Mouse (Mus musculus) gastrocnemius, postnatal 4 days (tissue): ENCODE data around the gene Hsdl2. TPM values are rescaled to one million over a fixed set of nuclear protein-coding genes. Genes with fewer than 3 reads are reported as not detected.
"Not testable (repeated sequence)": the region's sequence is repeated elsewhere in the genome, so short reads cannot be mapped to it uniquely, and the experiment has no call there.

ENCODE experiments used
- DNase-seq, 2 experiments: peaks; one replicate each; pipeline ENCODE4 v3.0.0; 2021 to 2022; ENCODE audit warnings: low spot score in 2 of 2, mixed read lengths in 2 of 2
- long read RNA-seq, 2 experiments: library from polyadenylated mRNA; stranded (forward); transcript quantifications; one replicate each; pipeline ENCODE4 v2.0.0; 2021
- total RNA-seq, 2 experiments: library from RNA; stranded (reverse); gene quantifications; 2 replicates each; pipeline ENCODE4 v1.2.3; 2021

The Hsdl2 gene
- total RNA-seq, result 10 to 100 TPM; 52.1 to 54.0 TPM
- long read RNA-seq, experiment 1, transcript Hsdl2-201 (11 exons, 2,611 nt), result major isoform, 60 of 72 reads
- long read RNA-seq, experiment 1, partial matches to known transcripts, result 2 of 72 reads
- long read RNA-seq, experiment 1, other reads (novel, unspliced or antisense), result 7 of 72 reads
- long read RNA-seq, experiment 2, transcript Hsdl2-201 (11 exons, 2,611 nt), result major isoform, 69 of 81 reads
- long read RNA-seq, experiment 2, transcript Hsdl2-202 (12 exons, 2,626 nt), result minor isoform, 8 of 81 reads
- long read RNA-seq, experiment 2, partial matches to known transcripts, result 1 of 81 reads
- long read RNA-seq, experiment 2, other reads (novel, unspliced or antisense), result 3 of 81 reads

DNA sequence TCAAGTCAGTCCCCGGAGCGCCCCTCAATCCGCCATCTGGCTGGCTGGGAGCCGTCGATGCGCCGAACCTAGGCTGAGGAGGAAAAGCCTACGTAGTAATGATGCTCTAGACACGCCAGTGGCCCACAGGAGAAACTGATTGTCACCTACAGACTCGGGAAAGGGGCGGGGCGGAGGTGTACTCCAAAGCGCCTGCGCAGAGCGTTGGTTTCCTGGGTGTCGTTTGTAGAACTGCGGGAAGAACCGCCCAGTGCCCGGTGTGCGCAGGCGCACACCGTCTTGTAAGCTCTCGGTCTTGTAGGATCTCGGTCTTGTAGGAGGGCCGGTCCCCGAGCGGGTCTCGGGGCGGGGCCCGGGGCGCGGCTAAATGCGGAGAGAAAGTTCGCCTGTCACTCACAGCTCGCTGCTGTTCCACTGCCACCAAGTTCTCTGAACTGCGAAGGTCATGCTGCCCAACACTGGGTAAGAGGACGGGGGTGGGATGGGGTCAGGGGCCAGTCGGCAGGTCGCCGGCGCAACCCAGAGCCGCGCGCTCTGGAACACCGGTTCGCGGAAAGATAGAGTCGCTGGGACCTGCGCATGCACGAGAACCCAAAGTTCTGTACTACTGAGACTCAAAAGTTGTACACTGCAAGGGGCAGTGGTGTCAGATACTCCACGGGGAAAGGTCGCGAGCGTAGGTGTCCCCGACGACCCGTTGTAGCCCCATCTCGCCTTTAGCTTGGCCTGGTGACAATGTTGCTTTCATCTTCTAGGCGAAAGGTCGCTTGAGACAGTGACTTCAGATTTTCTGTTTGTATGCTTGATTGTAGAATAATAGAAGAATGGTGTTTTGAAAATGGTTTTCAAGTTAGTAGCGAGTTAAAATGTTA, at the start of gene Hsdl2:
Gene Hsdl2 (plus strand): TSS at position 250 of the 872 bp plus-strand sequence.
- peak; percentile 91 to 96 for DNase-seq

DNA sequence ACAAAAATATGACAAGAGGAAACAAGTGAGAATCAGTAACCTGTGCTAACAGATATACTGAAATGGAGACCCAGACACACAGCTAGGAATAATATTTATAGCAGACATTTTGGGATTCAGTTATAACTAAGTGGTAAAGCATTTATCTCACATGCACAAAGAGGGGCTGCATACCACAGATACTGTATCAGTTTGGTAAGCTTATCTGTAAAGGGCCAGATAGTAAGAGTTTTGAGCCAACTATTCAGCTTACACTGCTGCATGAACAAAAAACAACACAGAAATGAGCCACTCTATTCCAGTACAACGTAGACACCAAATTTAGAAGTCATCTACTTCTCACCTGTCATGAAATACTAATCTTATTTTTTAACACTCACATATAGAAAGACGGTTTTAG, 48.1 kb upstream of the Hsdl2 start:
- DNase-seq, result no peak

DNA sequence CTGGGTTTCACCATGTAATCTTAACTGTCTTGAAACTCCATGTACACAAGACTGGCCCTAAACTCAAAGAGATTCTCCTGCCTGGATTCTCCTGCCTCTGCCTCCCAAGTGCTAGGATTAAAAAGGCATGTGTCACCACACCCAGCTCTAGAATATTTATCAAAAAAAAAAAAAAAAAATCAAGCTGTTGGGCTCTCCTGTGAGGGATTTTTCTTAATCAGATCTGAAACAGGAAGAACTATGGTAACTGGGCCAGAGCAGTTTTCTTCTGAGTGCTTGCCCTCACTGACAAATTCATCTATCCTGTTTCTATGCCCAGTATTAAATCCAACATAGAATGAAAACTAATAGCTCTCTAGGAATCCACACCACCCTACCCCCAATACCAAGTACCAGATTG, 45.7 kb upstream of the Hsdl2 start:
- no peak for DNase-seq

DNA sequence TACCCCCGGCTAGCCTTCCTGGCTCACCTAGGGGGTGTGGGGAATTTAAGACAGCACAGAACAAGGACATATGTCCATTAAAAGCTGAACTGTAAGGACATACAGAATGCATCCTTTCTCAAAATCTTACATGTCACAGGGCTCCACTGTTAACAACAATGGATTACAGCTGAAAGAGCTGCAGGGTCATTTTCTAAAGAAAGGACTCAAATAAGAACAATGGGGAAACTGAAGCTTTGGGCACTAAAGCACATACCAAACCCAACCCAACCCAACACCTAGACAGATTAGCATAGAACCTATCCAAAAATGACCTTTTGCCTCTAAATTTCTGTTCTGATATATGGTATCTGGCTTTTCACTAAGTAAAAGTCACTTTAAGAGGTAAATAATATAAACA, 45.1 kb upstream of the Hsdl2 start:
- DNase-seq, result no peak

DNA sequence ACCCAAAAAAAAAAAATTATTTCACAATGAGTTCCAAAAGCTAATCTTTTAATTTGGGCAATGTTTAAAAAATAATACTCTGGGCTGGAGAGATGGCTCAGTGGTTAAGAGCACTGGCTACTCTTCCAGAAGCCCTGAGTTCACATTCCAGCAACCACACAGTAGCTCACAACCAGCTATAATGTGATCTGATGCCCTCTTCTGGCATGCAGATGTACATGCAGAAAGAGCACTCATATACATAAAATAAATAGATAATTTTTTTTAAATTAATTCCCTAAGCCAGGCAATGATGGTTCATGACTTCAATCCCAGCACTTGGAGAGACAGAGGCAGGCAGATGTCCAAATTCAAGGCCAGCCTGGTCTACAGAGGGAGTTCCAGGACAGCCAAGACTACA, 38.4 kb upstream of the Hsdl2 start:
- DNase-seq, result no peak

DNA sequence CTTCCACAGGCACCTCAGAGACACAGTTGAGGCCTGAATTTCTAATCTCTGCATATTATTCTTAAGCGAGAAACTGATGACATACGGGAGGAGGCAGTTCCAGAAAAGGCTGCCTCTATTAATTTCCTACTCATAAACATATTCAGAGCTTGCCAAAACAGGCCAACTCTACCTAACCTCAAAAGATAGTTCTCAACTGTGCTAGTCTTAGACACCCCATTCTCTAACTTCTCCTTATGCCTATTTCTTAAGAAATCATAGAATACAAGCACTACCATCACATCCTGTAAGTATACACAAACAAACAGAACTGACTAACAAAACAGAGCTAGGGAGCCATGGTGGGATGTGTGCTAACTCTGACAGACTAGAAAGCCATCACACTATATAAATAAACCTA, 36.7 kb upstream of the Hsdl2 start:
- DNase-seq, result no peak

DNA sequence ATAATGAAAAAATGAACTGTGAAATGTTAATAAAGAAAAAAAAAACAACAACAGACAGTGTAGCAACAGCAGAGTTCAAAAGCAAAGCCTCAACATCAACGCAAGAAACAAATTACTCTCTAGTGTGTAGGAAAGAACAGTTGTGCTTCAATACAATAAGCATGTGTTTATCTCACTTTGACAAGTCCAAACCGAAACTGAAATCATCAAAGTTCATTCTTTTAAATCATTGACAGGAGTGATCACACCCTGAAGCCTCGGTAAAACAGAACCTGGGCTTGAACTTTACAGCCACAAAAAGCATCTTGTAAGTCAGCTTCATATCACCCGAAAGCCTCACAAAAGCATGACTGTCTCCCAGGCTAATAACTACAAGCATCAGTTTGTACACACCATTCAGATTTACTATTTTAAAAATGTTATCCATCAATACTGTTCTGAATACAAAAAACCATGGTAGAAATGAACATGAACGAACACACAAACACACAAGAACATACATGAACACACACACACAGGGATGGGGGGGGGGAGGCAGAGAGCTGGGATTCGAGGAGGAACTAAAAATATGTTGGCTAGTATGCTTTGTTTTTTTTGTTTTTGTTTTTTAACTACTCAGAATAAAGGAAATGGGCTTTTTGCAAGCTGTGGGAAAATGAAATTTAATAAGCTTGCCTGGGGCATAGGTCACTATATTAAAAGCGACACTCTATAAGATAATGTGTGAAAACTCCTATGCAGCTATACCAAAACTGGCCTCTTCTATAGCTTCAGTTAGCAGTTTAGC, 34.9 kb upstream of the Hsdl2 start:
- DNase-seq, result no peak

DNA sequence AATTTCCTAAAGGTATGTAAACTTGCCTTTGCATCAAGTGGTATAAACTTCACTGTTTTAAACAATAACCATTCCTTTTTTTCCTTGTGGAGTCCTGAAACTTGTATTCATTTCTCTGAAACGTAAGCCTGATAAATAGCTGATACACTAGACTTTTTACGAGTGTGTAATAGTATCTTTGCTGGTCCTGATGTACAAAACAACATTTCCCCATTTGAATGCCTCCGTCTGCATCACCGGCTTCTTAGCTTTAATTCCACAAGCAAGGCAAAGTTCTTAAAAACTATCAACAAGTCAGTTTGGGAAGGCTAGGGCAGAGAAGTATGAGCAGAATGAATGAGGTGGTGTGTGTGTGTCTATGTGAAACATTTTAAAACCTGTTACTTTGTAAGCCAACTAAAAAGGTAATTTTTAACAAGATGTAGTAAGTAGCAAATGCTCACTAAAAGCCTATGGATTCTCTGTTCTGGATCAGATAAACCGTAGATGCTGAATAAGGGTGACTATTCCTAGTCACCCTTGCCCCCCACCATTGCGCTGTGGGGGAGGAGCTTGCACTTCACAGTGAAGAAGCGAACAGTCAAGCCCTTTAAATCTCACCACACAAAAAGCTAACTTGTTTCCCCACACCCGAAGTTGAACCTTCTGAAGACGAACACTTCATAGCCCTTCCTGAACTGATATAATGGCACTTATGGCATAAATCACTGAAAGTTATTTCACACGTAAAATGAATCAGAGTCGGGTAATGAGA, 34.0 kb upstream of the Hsdl2 start:
- DNase-seq, result no peak

DNA sequence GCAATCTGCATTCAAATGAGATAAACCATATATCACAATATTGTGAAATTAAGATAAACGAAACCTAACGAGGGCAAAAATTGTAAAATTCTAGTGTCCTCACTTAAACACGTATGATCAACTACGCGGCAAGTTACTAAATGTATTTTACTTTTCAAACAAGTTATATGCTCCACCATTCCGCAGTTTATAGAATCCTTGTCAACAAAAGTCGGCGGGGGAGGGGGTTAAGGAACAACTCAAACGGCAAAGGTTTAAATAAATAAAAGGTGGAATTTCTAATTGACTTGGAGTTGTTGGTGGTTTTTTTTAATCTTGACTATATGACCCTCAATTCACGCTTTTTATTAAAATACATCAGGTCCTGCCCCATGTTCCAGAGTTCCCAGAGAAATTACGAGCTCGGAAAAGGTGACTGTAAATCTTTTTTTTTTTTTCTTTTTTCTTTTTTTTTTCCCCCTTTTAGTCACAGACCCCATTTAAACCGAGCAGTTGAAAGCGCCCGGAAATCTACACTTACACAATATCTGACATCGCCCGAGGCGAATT, 33.3 kb upstream of the Hsdl2 start:
- DNase-seq, result no peak

DNA sequence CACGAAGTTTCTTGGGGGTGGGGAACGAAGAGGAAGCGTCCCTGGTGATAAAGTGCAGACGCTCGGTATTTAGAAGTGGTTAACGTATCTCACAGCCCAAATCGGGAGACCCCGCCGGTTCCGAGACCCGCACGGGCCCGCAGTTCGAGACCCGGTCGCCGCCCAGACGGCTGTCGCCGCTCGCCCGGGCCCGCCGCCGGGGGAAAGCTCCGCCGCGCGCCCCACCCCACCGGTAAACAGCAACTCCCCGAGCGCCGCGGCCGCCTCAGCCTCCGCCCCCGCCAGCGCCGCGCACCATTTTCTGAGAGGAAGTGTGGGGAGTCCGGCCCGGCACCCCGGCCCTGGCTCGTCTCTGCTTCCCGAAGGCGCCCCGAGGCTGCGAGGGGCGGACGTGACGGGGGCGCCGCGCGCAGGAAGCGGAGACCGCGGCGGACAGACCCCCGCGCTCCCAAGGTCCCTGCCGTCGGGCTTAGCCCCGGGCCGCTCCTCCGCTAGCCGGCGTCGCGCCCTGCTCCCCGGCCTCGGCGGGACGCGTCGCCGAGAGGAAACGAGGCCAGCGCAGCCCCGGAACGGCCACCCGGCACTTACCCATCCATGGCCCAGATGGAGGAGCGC, 32.7 kb upstream of the Hsdl2 start:
- peak; percentile 49 to 72 for DNase-seq

DNA sequence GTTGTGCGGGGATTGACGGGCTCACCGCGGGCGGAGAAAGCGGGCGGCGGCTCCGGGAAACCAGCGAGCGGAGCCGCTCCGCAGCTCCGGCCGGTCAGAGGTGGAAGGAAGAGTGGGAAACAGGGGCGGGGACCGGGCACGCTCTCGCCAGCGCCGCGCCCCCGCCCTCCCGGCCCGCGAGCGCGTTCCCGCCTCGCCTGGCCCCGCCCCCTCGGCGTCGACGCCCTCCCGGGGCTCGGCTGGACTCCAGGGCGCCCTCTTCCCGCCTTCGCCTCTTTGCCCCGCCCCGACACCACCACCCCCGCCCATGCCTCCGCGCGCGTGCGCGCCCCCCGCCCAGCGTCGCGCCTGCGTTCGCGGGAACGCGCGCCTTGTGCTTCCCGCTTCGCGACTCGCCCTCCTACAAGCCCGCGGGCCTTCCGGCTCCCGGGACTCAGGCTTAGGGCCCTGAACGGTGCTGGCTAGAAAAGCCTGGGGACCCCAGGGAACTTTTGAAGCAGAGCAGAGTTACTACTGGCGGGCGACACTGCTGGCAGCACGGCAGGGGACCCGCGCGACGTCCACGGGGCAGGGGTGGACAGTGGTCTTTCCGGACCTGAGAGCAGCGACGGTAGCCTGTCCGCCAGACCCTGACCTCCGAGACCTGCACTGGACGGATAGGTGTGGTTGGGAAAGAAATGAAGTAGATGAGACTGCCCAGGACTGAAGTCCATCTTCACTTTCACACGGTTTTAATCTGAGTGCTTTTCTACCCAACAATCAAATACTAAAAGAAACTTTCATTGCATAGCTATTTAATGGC, 32.0 kb upstream of the Hsdl2 start, which contains the start of gene Ptbp3:
Gene Ptbp3 (minus strand): TSS at position 190 of the 802 bp plus-strand sequence.
- DNase-seq, result peak; percentile 94 to 95

DNA sequence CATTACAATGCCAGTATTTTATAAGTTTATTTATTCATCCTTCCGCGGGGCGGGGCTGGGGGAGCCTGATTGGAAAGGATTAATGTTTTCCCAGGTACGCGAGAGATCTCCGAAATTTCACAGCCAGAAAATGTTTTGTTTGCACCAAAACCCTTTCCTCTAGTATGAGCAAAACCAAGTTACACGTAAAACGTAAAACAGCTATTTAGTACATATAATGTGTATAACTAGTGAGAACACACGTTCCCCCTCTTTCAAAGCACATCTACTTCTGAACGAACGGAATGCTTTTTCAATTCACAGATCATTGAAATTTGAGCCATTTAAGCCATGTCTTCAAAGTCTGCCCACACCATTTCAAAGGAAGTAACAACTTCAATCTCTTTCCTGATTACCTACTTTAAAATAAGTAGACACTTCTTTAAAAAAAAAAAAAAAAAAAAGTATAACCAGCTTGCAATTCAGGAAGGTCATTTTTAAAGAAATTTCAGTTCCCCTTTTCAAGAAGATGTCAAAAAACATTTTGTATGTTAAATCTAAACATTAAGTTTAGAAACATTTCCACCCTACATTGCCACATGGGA, 31.3 kb upstream of the Hsdl2 start:
- DNase-seq, result no peak

DNA sequence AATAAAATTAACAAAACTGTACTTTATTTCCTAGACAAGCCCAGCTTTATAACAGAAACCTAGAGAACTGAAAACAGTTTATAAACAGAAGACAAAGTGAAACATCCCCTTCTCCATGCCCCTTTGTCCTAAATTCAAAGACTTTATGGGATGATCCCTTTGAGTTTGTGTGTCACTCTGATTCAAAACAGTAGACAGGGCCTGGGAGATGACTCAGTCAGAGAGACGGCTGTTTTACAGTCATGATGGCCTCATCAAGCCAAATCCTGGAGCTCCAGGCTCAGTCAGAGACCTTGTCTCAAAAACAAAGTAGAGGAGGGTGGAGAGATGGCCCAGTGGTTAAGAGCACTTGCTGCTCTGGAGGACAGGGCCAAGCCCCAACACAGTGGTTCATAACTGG, 29.5 kb upstream of the Hsdl2 start:
- no peak for DNase-seq

DNA sequence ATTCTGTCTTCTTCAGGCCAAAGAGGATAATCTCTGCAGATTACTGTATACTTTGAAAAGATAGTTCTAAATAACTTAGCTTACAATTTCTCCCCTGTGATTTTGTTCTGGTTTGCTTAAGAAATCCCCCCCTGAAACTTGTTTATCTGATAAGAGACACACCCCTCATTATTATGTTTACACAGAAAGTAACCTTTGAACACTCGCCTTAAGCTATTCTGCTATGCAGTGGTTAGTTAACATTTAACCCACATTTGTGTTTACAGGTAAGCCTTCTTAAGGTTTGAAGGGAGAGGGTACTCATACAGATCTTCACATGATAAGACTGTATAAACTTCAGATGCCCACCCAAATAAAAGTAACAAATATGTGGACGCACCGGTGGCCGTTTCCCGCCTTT, 28.5 kb upstream of the Hsdl2 start:
- no peak for DNase-seq

DNA sequence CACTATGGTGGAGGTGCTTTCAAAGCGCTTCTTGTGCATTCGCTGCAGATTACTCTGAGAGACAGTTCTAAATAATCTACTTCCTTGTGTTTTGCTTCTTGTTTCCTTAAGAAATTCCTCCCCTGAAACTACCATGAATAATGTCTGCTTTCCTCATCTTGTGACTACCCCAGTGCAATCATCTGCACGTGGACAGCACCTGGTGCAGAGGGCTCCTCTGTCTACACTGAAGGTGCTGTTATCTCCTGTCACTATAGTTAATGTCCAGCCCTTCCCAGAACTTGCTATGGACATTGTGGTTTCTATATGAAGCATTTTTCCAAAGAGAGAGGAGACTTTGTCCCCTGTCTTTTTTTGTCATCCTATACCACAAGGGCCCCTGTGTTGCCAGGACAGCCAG, 27.8 kb upstream of the Hsdl2 start:
- DNase-seq, result no peak

DNA sequence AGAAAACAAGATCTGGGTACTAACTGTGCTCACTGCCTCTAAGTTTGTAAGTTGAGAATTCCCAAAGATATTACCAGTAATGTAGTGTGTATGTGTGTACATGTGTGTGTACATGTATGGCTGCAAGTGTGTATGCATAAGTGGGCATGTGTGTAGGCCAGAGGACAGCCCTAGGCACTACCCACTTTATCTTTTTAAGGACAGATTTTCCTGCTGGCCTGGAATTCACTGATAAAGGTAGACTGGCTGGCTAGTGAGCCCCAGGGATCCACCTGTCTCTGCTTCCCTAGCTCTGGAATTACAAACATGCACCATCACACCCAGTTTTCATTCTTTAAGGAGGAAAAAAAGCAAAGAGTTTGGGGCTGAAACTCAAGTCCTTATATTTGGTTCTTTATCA, 26.2 kb upstream of the Hsdl2 start:
- no peak for DNase-seq

DNA sequence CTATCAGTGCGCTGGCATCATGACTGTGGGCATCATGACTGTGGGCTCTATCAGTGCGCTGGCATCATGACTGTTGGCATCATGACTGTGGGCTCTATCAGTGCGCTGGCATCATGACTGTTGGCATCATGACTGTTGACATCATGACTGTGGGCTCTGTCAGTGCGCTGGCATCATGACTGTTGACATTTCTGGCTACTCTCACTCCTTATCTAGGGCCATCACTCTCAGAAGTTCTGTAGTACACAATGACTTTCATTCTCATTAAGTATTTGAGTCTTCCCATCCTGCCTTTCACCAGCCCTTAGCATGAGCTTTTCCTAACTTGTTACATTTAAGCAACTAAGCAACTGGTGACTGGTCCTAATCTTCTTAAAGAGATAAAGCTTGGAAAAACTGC, 24.0 kb upstream of the Hsdl2 start:
- DNase-seq, result not testable (repeated sequence)

DNA sequence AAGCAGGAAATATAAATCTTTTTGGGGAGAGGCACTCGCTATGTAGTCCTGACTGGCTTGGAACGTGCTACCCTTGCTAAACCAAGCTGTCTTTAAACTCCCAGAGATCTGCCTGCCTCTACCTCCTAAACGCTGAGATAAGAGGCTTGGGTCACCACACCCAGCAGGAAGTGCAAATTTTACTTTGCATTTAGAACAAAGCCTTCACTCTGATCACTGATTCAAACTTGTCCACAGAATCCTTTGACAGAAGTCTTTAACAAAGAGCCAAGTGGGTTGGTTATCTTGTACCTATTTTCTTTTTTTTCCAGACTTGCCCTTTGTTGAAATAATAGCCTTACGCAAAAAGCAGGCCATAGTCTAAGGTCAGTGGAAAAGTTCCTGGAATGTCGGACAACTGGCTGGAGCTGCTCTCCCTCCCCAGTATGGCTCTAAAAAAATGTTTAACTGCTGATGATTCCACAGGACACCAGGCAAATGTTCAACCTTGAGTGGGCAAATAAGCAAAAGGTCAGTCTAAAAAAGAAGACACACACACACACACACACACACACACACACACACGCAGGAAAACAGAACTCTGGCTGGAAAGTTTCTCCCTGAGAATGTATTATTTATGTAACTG, 23.2 kb upstream of the Hsdl2 start:
- no peak for DNase-seq
